Mouse (Mus musculus) c-Kit-positive CD71-negative TER-119-negative erythroid progenitor cells, embryonic 14.5 days (primary cell): ENCODE results near the gene Olfml2b.

Experiments used
- DNase-seq: peaks from one replicate; pipeline ENCODE4 v3.0.0-alpha.2; 2013; ENCODE audit warnings: low read depth

Gene Olfml2b

GRCm38 (mm10) chr1:170644255-170645205, at the start of gene Olfml2b:
TSS of gene Olfml2b (plus strand) at chr1:170644532.
- peak; percentile 41 for DNase-seq

- no peak for DNase-seq
Observed at GRCm38 (mm10) chr1:170594575-170594974, 49.8 kb upstream of the Olfml2b start.

DNA sequence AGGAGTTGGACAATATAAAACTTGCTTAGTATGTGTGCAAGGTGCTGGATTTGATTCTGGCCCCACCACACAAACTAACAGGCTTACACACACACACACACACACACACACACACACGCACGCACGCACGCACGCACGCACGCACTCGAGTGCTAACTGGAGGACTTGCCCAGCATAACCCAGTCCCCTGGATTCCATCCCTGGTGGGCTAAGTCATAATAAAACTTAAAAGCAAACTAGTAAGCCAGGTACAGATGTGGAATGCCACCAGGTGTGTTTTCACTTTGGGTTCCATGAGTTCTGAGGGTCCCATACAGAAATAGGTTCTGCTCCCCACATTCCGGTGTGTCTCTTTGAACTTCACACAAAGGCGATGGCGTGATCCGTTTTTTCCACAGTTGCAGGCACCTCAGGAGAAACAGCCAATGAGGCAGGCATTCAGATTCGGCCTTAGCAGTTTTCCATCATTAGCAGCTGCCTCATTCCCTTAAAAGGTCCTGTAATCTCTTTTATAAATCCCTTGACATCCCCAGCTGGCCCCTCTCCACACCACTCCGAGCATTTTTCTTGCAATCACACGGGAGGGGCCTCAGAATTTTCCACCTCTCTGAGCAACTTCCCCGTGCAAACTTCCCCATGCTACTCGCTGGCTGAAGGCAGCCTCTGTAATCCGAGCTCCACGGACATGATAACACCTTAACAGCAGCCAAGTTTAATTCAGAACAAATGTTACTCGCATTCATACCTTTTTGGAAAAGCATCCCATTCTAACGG, 38.9 kb upstream of the Olfml2b start:
- no peak for DNase-seq

- no peak for DNase-seq
Observed at GRCm38 (mm10) chr1:170607231-170607917, 37.0 kb upstream of the Olfml2b start.

DNA sequence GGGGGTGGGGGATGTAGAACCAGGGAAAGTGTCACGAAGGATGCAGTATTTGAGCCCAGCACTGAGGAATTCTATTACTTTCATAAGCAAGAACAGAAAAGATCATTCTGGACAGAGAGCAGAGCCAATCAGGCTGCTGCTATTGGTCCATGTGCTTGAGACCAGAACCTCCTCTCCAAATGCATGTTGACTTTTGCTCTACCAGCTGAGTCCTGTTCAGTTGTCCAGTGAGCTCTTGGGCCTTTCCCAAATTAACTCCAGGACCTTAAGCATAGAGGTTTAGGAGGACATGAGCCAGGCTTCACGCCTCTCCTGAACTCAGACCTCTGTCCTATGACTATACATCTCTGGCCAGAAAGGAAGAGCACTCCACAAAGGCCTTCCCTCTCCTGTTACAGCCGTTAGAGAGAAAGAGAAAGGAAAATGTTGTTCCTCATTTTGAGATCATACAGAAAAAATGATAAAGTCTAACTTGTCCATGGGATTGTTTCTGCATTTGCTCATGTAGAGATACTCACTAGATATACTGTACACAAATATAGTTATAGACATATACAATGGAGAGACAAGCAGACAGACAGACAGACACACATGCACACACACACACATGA, 35.8 kb upstream of the Olfml2b start:
- DNase-seq: no peak

GRCm38 (mm10) chr1:170609872-170610271, 34.5 kb upstream of the Olfml2b start:
- DNase-seq: no peak

GRCm38 (mm10) chr1:170610289-170610688, 34.0 kb upstream of the Olfml2b start:
- DNase-seq: no peak

GRCm38 (mm10) chr1:170610695-170611094, 33.6 kb upstream of the Olfml2b start:
- DNase-seq: no peak

DNA sequence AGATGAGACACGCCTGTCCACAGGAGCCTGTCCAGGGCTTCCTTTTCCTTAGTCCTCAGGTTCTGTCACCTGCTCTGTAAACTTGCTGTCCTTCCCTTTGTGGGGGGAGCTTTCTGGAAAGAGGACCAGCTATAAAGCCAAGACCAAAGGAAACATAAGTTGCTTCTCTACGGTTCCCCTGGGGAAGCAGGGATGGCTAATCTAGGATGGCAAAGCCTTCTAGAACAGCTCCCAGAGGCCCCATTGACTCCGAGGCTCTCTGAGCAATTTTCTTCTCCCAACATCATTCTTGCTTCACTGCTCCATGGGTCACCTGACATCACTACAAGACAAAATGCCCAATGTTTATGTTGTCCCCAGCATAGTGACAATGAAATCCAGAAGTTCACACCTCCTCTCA, 32.7 kb upstream of the Olfml2b start:
- no peak for DNase-seq

DNA sequence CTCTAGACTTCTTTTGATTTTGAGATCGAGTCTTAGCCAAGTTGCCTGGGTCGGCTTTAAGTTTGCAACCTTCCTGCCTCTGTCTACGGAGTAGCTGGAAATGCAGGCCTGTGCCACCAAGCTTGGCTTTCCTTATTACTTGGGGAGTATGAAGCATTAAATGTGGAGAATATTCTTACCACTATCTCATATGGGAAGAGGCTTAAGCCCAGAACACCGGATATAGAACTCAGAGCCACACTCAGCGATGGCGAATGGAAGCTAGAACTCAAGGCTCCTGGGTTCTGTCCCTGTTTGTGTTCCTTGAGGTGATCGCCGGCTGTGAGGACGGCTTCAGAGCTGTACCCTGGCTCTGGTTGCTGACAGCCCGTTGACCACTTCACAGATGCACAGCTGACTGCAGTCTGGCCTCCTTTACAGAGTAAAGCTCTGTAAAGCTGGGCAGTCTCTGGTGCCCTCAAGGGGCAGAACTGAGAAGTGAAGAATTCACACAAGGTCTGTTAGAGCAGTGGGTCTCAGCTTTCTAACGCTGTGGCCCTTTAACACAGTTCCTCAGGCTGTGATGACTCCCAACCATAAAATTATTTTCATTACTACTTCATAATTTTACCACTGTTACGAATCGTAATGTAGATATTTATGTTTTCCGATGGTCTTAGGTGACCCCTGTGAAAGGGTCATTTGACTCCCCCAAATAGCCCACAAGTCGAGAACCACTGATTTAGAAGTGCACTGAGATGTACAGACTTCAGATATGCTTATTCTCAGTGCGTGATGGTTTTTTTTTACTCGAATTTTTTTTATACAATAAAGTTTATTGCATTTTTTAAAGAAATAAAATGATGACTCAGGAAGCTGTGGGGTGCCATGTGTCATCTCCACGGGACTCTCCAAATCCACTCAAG, 31.1 kb upstream of the Olfml2b start:
- peak; percentile 52 for DNase-seq

DNA sequence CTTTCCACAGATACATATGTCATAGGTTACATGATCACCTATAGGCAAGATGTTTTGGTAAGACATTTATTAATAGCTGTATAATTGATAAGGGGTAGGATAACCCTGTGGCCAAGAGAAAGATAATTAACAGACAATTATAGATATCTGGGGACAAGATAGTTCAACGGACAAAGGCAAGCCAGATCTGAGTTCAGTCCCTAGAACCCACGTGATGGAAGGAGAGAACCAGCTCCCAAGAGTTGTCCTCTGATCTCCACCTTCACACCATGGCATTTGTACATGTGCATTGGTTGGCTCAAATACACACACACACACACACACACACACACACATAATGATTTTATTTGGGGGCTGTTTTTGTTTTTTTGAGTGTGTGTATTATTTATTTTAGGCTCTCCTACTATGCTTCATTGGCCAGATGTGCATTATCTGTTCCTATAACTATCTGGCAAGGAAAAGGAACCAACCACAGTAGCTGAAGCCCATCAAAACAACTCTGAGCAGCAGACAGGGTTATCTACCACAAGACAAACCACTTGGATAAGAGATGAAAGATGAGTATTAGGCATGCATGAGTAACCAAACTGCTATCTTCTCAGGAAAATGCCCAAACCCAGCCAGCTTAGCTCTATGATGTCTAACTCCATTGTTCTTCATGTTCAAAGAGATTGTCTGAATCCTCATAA, 24.5 kb upstream of the Olfml2b start:
- no peak for DNase-seq

DNA sequence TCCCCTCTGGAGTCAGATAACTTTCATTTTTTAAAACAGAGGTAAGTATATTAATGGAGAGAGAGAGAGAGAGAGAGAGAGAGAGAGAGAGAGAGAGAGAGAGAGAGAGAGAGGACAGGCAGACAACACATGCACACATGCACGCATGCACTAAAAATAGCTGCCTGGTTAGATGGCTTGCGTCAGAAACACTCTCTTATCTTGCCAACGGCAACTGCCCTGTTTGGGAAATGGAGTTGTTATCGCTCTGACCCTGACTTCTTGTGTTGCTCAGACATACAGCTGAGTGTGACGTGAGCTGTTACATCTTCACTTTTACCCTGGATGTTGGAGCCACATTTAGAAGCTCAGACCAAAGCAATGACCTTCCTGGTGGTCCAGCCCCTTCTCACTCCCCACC, 21.4 kb upstream of the Olfml2b start:
- DNase-seq: no peak

DNA sequence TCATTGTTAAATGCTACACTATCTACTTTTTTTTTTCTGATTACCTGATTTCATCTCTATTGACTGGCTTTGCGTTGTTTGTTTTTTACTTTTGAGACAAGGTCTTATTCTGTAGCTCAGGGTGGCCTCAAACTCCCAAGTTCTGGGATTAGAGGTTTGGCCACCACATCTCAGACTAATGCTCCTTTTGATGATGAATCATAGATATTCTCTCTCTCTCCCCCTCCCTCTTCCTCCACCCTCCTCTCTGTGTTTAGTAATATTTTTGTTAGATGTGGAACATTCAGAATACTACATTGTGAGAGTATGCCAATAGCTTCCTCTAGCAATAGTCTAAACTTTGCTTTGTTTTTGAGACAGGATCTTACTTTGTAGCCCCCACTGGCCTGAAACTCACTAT, 20.9 kb upstream of the Olfml2b start:
- DNase-seq: no peak

- no peak for DNase-seq
Observed at GRCm38 (mm10) chr1:170630489-170630888, 13.8 kb upstream of the Olfml2b start.

GRCm38 (mm10) chr1:170631571-170631970, 12.8 kb upstream of the Olfml2b start:
- no peak for DNase-seq

DNA sequence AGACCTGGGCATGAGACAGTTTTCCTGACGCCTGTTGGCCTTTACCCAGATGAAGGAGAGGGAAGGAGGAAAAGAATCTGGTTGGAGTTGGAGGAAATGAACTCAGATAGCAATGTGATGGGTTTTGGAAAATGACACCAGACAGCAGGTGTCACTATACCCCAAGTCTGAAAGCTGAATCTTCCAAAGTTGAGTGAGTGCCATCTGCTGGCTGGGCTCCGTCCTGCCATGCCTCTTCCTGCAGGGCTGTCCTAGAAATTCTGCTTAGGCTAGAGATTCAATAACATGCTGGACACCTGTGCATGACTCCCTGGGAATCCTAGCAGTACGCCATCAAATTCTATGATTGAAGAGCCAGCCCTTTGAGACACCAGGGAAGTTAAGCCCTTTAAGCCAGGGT, 11.9 kb upstream of the Olfml2b start:
- peak; percentile 66 for DNase-seq

- DNase-seq: no peak
Observed at GRCm38 (mm10) chr1:170632856-170633255, 11.5 kb upstream of the Olfml2b start.

- DNase-seq: no peak
Observed at GRCm38 (mm10) chr1:170638941-170639340, 5.4 kb upstream of the Olfml2b start.

DNA sequence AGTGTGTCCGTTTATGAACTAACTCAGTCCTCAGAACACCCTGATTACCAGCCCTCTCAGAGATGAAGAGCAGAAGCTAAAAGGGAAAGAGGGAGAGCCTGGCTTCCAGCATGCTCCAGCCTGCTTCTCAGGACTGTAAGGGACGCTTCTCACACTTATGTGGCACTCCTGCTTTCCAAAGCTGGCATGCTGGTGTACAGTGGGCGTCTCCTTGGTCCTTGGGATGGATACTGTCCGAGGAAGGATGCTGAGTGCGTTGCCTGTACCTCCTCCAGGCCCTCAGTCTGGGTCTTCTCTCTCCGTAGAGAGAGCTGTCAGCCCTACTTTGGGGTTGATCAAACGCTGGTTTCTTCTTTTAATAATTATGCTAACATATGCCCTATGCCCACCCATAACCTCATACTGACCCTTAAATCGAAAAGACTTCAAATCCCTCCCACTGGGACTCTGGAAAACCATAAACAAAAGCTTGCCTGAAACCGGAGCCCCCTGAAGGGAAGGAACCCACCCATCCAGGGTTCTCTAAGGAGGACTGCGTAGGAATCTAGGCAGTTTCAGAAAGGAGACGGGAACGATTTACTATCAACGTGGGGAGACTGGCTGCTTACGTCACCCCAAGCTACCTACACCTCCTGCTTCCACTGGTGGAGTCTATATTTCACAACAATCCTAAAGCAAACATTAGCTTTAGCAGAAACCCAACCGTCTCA, 1.7 kb downstream of the Olfml2b start:
- DNase-seq: no peak
